Mouse (Mus musculus) MEL (cell line): ENCODE measurements at regions not wholly inside any gene's neighbourhood (a gene's known extent, or its start where the extent isn't known, plus 50 kb on each side); places are given as distances from the start of the nearest gene placed in this dataset.
A peak's percentile ranks its signal among the peaks of the same experiment; 100 is the strongest.

Experiments
- DNase-seq: peaks from one replicate; pipeline ENCODE4 v3.0.0; 2011; ENCODE audit warnings: low read depth, low spot score
- H3K27ac ChIP-seq: 2 replicates; pipeline ENCODE4 v1.5.1; 2012; ENCODE audit warnings: low read depth, mild to moderate bottlenecking, control low read depth, low read length, moderate library complexity; ENCODE audit not compliant: control insufficient read depth
- H3K27me3 ChIP-seq, 2 experiments: fragments of 150-350 bp in 1 of 2; sonication (generic) in 1 of 2; 2 replicates each; pipeline ENCODE4 v1.6.1; 2012; ENCODE audit warnings: low read length in 2 of 2, mild to moderate bottlenecking in 2 of 2, improper control_type of control experiment in 1 of 2, moderate library complexity in 1 of 2; ENCODE audit not compliant: insufficient read depth in 2 of 2, control insufficient read depth in 1 of 2
- H3K36me3 ChIP-seq, 2 experiments: 2 replicates each; pipeline ENCODE4 v1.6.1; 2012 to 2014; ENCODE audit warnings: low read length in 2 of 2, improper control_type of control experiment in 1 of 2, inconsistent platforms in 1 of 2, mild to moderate bottlenecking in 1 of 2; ENCODE audit not compliant: insufficient read depth in 2 of 2, control insufficient read depth in 1 of 2
- H3K4me1 ChIP-seq, 2 experiments: fragments of 150-350 bp in 1 of 2; sonication (generic) in 1 of 2; 2 replicates each; pipeline ENCODE4 v1.6.1; 2012; ENCODE audit warnings: low read length in 2 of 2, improper control_type of control experiment in 1 of 2, mild to moderate bottlenecking in 1 of 2; ENCODE audit not compliant: insufficient read depth in 2 of 2, control insufficient read depth in 1 of 2
- H3K4me3 ChIP-seq, 2 experiments: fragments of 150-350 bp in 1 of 2; sonication (generic) in 1 of 2; 2 replicates each; pipeline ENCODE4 v1.5.1; 2012; ENCODE audit warnings: low read depth in 2 of 2, low read length in 2 of 2, mild to moderate bottlenecking in 2 of 2, moderate library complexity in 2 of 2, control low read depth in 1 of 2, improper control_type of control experiment in 1 of 2; ENCODE audit not compliant: control insufficient read depth in 1 of 2, insufficient read depth in 1 of 2
- H3K79me2 ChIP-seq: 2 replicates; pipeline ENCODE4 v1.6.1; 2012; ENCODE audit warnings: mild to moderate bottlenecking, low read length, moderate library complexity; ENCODE audit not compliant: control insufficient read depth, poor library complexity, insufficient read depth
- H3K9ac ChIP-seq: 2 replicates; pipeline ENCODE4 v1.6.1; 2012; ENCODE audit warnings: low read depth, mild to moderate bottlenecking, control low read depth, low read length, moderate library complexity; ENCODE audit not compliant: control insufficient read depth, poor library complexity, severe bottlenecking
- H3K9me3 ChIP-seq: fragments of 150-350 bp; sonication (generic); replicated peaks from 2 replicates; pipeline ENCODE4 v1.6.1; 2012; ENCODE audit warnings: mild to moderate bottlenecking, low read length, improper control_type of control experiment, moderate library complexity; ENCODE audit not compliant: insufficient read depth
- CHD1 ChIP-seq: IDR thresholded peaks from 2 replicates; pipeline ENCODE4 v1.6.1; 2012; ENCODE audit warnings: low read depth, mild to moderate bottlenecking, inconsistent platforms, low read length, improper control_type of control experiment
- E2F4 ChIP-seq: IDR thresholded peaks from 2 replicates; pipeline ENCODE4 v1.6.1; 2011; ENCODE audit warnings: low read depth, low read length, improper control_type of control experiment, borderline replicate concordance
- EP300 ChIP-seq, 2 experiments: IDR thresholded peaks; 2 replicates each; pipeline ENCODE4 v1.6.1; 2011; ENCODE audit warnings: improper control_type of control experiment in 2 of 2, low read length in 2 of 2, low read depth in 1 of 2, mild to moderate bottlenecking in 1 of 2
- ETS1 ChIP-seq: IDR thresholded peaks from 2 replicates; pipeline ENCODE4 v1.6.1; 2012; ENCODE audit warnings: low read depth, mild to moderate bottlenecking, inconsistent platforms, low read length, improper control_type of control experiment, moderate library complexity
- GABPA ChIP-seq: IDR thresholded peaks from 2 replicates; pipeline ENCODE4 v1.6.1; 2012; ENCODE audit warnings: low read depth, mild to moderate bottlenecking, inconsistent platforms, low read length, improper control_type of control experiment, moderate library complexity
- GATA1 ChIP-seq: IDR thresholded peaks from 2 replicates; pipeline ENCODE4 v1.6.1; 2011; ENCODE audit warnings: low read depth, low read length, improper control_type of control experiment
- JUND ChIP-seq: IDR thresholded peaks from 2 replicates; pipeline ENCODE4 v1.6.1; 2011; ENCODE audit warnings: low read depth, mild to moderate bottlenecking, improper control_type of control experiment, low read length
- KAT2A ChIP-seq: conservative IDR thresholded peaks from 2 replicates; pipeline ENCODE4 v1.6.1; 2012; ENCODE audit warnings: low read depth, low read length, improper control_type of control experiment, inconsistent platforms
- MAFK ChIP-seq: IDR thresholded peaks from 2 replicates; pipeline ENCODE4 v1.6.1; 2011; ENCODE audit warnings: low read depth, mild to moderate bottlenecking, low read length, improper control_type of control experiment, borderline replicate concordance
- MAX ChIP-seq: IDR thresholded peaks from 2 replicates; pipeline ENCODE4 v1.6.1; 2011; ENCODE audit warnings: low read length, improper control_type of control experiment
- MAZ ChIP-seq: IDR thresholded peaks from 2 replicates; pipeline ENCODE4 v1.6.1; 2012; ENCODE audit warnings: low read depth, mild to moderate bottlenecking, inconsistent platforms, low read length, improper control_type of control experiment
- MEF2A ChIP-seq: IDR thresholded peaks from 2 replicates; pipeline ENCODE4 v1.6.1; 2014; ENCODE audit warnings: low read depth, mild to moderate bottlenecking, inconsistent platforms, low read length, improper control_type of control experiment; ENCODE audit not compliant: poor library complexity, insufficient replicate concordance, severe bottlenecking; ENCODE audit errors: extremely low read depth
- MYC ChIP-seq: IDR thresholded peaks from 2 replicates; pipeline ENCODE4 v1.6.1; 2011; ENCODE audit warnings: low read depth, mild to moderate bottlenecking, low read length, improper control_type of control experiment, moderate library complexity
- NRF1 ChIP-seq: IDR thresholded peaks from 2 replicates; pipeline ENCODE4 v1.6.1; 2014; ENCODE audit warnings: low read depth, mild to moderate bottlenecking, inconsistent platforms, low read length, improper control_type of control experiment, moderate library complexity; ENCODE audit not compliant: poor library complexity, insufficient read depth, severe bottlenecking
- POLR2A ChIP-seq, 2 experiments: IDR thresholded peaks; 2 replicates each; pipeline ENCODE4 v1.6.1; 2011 to 2012; ENCODE audit warnings: low read length in 2 of 2, mild to moderate bottlenecking in 2 of 2, control low read depth in 1 of 2, improper control_type of control experiment in 1 of 2, low read depth in 1 of 2, moderate library complexity in 1 of 2; ENCODE audit not compliant: control insufficient read depth in 1 of 2, insufficient read depth in 1 of 2, poor library complexity in 1 of 2
- POLR2AphosphoS2 ChIP-seq: IDR thresholded peaks from 2 replicates; pipeline ENCODE4 v1.6.1; 2011; ENCODE audit warnings: low read length, improper control_type of control experiment
- RAD21 ChIP-seq: IDR thresholded peaks from 2 replicates; pipeline ENCODE4 v1.6.1; 2011; ENCODE audit warnings: mild to moderate bottlenecking, low read depth, low read length, improper control_type of control experiment
- RCOR1 ChIP-seq: IDR thresholded peaks from 2 replicates; pipeline ENCODE4 v1.6.1; 2012; ENCODE audit warnings: low read depth, mild to moderate bottlenecking, inconsistent platforms, low read length, improper control_type of control experiment
- SIN3A ChIP-seq: IDR thresholded peaks from 2 replicates; pipeline ENCODE4 v1.6.1; 2012; ENCODE audit warnings: low read length, improper control_type of control experiment, inconsistent platforms
- SMC3 ChIP-seq: IDR thresholded peaks from 2 replicates; pipeline ENCODE4 v1.6.1; 2011; ENCODE audit warnings: low read depth, low read length, improper control_type of control experiment
- TAL1 ChIP-seq: IDR thresholded peaks from 2 replicates; pipeline ENCODE4 v1.6.1; 2012; ENCODE audit warnings: mild to moderate bottlenecking, inconsistent platforms, low read length, moderate library complexity, mixed read lengths
- TBP ChIP-seq: IDR thresholded peaks from 2 replicates; pipeline ENCODE4 v1.8.0; 2011; ENCODE audit warnings: low read depth, low read length, improper control_type of control experiment
- TCF12 ChIP-seq: IDR thresholded peaks from 2 replicates; pipeline ENCODE4 v1.6.1; 2014; ENCODE audit warnings: low read depth, mild to moderate bottlenecking, inconsistent platforms, low read length, improper control_type of control experiment, moderate library complexity
- USF1 ChIP-seq: IDR thresholded peaks from 2 replicates; pipeline ENCODE4 v1.6.1; 2014; ENCODE audit warnings: low read depth, mild to moderate bottlenecking, inconsistent platforms, low read length, improper control_type of control experiment, moderate library complexity
- ZC3H11A ChIP-seq: IDR thresholded peaks from 2 replicates; pipeline ENCODE4 v1.6.1; 2012; ENCODE audit warnings: low read depth, mild to moderate bottlenecking, inconsistent platforms, low read length, improper control_type of control experiment
- ZKSCAN1 ChIP-seq: IDR thresholded peaks from 2 replicates; pipeline ENCODE4 v1.6.1; 2012; ENCODE audit warnings: low read depth, mild to moderate bottlenecking, inconsistent platforms, low read length, improper control_type of control experiment, moderate library complexity
- ZNF384 ChIP-seq: IDR thresholded peaks from 2 replicates; pipeline ENCODE4 v1.6.1; 2012; ENCODE audit warnings: low read depth, mild to moderate bottlenecking, inconsistent platforms, low read length, improper control_type of control experiment

DNA sequence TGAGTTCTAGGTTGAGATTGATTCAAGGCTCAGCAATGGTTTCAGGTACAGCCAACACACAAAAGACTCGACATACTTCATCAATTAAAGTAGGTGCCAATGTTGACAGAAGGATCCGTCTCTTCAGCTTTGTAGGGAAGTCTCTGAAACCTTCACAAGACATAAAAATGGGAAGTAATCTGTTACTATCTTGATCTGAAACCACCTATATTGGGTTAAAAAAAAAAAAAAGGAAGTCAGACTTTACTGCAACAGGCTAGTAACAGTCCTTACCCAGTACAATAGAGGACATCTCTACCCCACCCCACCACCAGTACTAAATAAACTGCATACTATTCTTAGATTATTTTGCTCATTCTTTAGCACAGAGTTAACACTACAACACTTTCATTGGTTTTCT is 110.7 kb upstream of the Cdh18 start:
- Histone ChIP-seq H3K36me3 (peaks cover 0 to 8% of the 10 kb centered on the region in 2 experiments; a peak in 2 of 4 replicates), H3K9ac (no peak overlapping the region), H3K9me3 (no peaks in the 10 kb centered on the region), H3K79me2 (no peaks in the 10 kb centered on the region), H3K4me1 (peaks cover 0 to 3% of the 10 kb centered on the region in 2 experiments; a peak in 1 of 4 replicates), H3K4me3 (no peak overlapping the region), H3K27ac (no peak overlapping the region), H3K27me3 (no peaks in the 10 kb centered on the region)
- DNase-seq = peak; percentile 60
- TF ChIP-seq MAZ (no peak), TBP (no peak), CHD1 (no peak), E2F4 (no peak), TAL1 (no peak), GATA1 (peak; percentile 77), GABPA (no peak), NRF1 (no peak), ETS1 (0 out of 2 replicates have a peak, but pooled peaks have one; percentile 14), JUND (no peak), KAT2A (no peak), ZKSCAN1 (no peak), RCOR1 (peak; percentile 62; the same call in 1 of the 2 replicates), RAD21 (no peak), EP300 (IDR thresholded peaks at IDR 0.05; ENCODE audit: low read depth in 1 of 2, low read length in 2 of 2) (peak; percentile 43 to 72; a peak in 3 of 4 replicates), SIN3A (no peak), ZNF384 (peak; percentile 97), MAFK (no peak), MEF2A (no peak), SMC3 (no peak), USF1 (no peak), POLR2AphosphoS2 (no peak), MYC (no peak), POLR2A (IDR thresholded peaks at IDR 0.05; ENCODE audit: control insufficient read depth in 1 of 2, insufficient read depth in 1 of 2, low read depth in 1 of 2, low read length in 2 of 2, poor library complexity in 1 of 2) (no peak), ZC3H11A (no peak), MAX (no peak), TCF12 (no peak)
